7 mouse cellular contexts compared by ENCODE assay signal in genomic region chr4:136637563-136638229, GRCm38 (mm10). TPM values are rescaled to one million over a fixed set of nuclear protein-coding genes. Genes with fewer than 3 reads are reported as not detected.
DNase-seq lines count a peak whose midpoint lies in the region; ATAC-seq and TF ChIP-seq lines count a peak whose summit lies in the region.

No protein-coding gene starts in this region.

- H3K36me3 ChIP-seq in lung, postnatal 0 days (ENCODE audit: insufficient read depth, low read length): no peaks in the 10 kb centered on the region
- H3K36me3 ChIP-seq in midbrain, embryonic 12.5 days: no peaks in the 10 kb centered on the region
- H3K36me3 ChIP-seq in testis, adult 2 months (ENCODE audit: control insufficient read depth, insufficient read depth, low read length): no peaks in the 10 kb centered on the region

- no peak for TF ChIP-seq EP300 in lung, postnatal 0 days (IDR thresholded peaks at IDR 0.05)

- peaks cover 6% of the 10 kb centered on the region; the same call in 1 of the 2 replicates for H3K4me1 ChIP-seq in lung, postnatal 0 days (ENCODE audit: insufficient read depth, low read depth, low read length)
- no peaks in the 10 kb centered on the region for H3K4me1 ChIP-seq in lung, adult 2 months (ENCODE audit: control insufficient read depth, insufficient read depth, low read length)
- H3K4me1 ChIP-seq in midbrain, embryonic 12.5 days: peaks cover 27% of the 10 kb centered on the region
- peaks cover 37% of the 10 kb centered on the region for H3K4me1 ChIP-seq in testis, adult 2 months (ENCODE audit: control insufficient read depth, insufficient read depth, low read length)

- no peak; the same call in 1 of the 2 replicates for ATAC-seq in lung, postnatal 0 days
- peak; percentile 64 for ATAC-seq in midbrain, embryonic 12.5 days (ENCODE audit: low FRiP score, low read depth)

- H3K9me3 ChIP-seq in lung, postnatal 0 days (ENCODE audit: low read length): no peaks in the 10 kb centered on the region
- no peaks in the 10 kb centered on the region for H3K9me3 ChIP-seq in midbrain, embryonic 12.5 days

- no peak overlapping the region for H3K27ac ChIP-seq in lung, postnatal 0 days (ENCODE audit: low read length)
- H3K27ac ChIP-seq in midbrain, embryonic 12.5 days (replicated peaks): 0 out of 2 replicates have a peak overlapping the region, but pooled peaks have one; percentile 6
- no peak overlapping the region for H3K27ac ChIP-seq in testis, adult 2 months (ENCODE audit: control insufficient read depth, insufficient read depth, low read depth, low read length)

- no peak for TF ChIP-seq POLR2A in lung, adult 2 months (IDR thresholded peaks at IDR 0.05; ENCODE audit: borderline replicate concordance, extremely low read depth, low read depth, low read length)
- TF ChIP-seq POLR2A in testis, adult 2 months (IDR thresholded peaks at IDR 0.05; ENCODE audit: control insufficient read depth, low read depth, low read length): no peak

- peak overlapping the region; percentile 67 for H3K4me2 ChIP-seq in lung, postnatal 0 days (replicated peaks; ENCODE audit: low read depth, low read length)
- H3K4me2 ChIP-seq in midbrain, embryonic 12.5 days (replicated peaks): peak overlapping the region; percentile 83

- H3K4me3 ChIP-seq in lung, postnatal 0 days (ENCODE audit: low read depth, low read length): peak overlapping the region; percentile 37
- no peak overlapping the region for H3K4me3 ChIP-seq in lung, adult 2 months (replicated peaks; ENCODE audit: extremely low read depth, low read depth, low read length)
- peak overlapping the region; percentile 51 for H3K4me3 ChIP-seq in midbrain, embryonic 12.5 days
- H3K4me3 ChIP-seq in testis, adult 2 months (ENCODE audit: control insufficient read depth, low read depth, low read length): peak overlapping the region; percentile 77

- H3K9ac ChIP-seq in lung, postnatal 0 days (replicated peaks; ENCODE audit: low read depth): no peak overlapping the region
- peak overlapping the region; percentile 52 for H3K9ac ChIP-seq in midbrain, embryonic 12.5 days (replicated peaks)

- 3% methylated on average over 72 of the region's 76 CpGs for WGBS in lung, postnatal 0 days
- WGBS in lung, adult 2 months: 3% methylated on average over 76 of the region's 76 CpGs
- 4% methylated on average over 69 of the region's 76 CpGs for WGBS in midbrain, embryonic 12.5 days

- no peak for DNase-seq in lung, postnatal 0 days (ENCODE audit: low spot score)
- no peak for DNase-seq in lung, adult 2 months
- peak; percentile 27 to 60 for DNase-seq in cerebellum, postnatal 36 days
- peak; percentile 80 for DNase-seq in frontal cortex, postnatal 10 days (ENCODE audit: low spot score in 2 of 2)
- DNase-seq in layer of hippocampus, postnatal 25 days (ENCODE audit: extremely low spot score in 1 of 2, low spot score in 1 of 2): peak; percentile 55 to 61

- H3K27me3 ChIP-seq in lung, postnatal 0 days (replicated peaks; ENCODE audit: insufficient read depth, low read length): peaks cover 17% of the 10 kb centered on the region
- H3K27me3 ChIP-seq in midbrain, embryonic 12.5 days: peaks cover 34% of the 10 kb centered on the region
- no peaks in the 10 kb centered on the region for H3K27me3 ChIP-seq in testis, adult 2 months (ENCODE audit: control insufficient read depth, insufficient read depth, low read length)

- no peak for TF ChIP-seq CTCF in lung, postnatal 0 days (IDR thresholded peaks at IDR 0.05)
- no peak for TF ChIP-seq CTCF in lung, adult 2 months (IDR thresholded peaks at IDR 0.05; ENCODE audit: insufficient read depth, low read length)
- no peak for TF ChIP-seq CTCF in testis, adult 2 months (IDR thresholded peaks at IDR 0.05; ENCODE audit: control insufficient read depth, insufficient read depth, insufficient replicate concordance, low read depth, low read length)

RNA-seq across cellular contexts. Expression of gene Lactbl1, which starts 15.3 kb away (rescaled TPM):
- not detected in 2 replicates for polyA plus RNA-seq in lung, postnatal 0 days (2015; fragmentation: Nextera tagmentation; extraction: Ambion mirVana)
- 0.05 and 0.07 TPM in 2 replicates for polyA plus RNA-seq in lung, adult 2 months (2012; rRNA removed)
- under 1 TPM; 0.07 to 0.16 TPM for total RNA-seq in layer of hippocampus, postnatal 25 days (2021)
- 0.05 and 0.12 TPM in 2 replicates for polyA plus RNA-seq in midbrain, embryonic 12.5 days (2016; fragmentation: Nextera tagmentation; extraction: Ambion mirVana)
- 0.20 and 0.47 TPM in 2 replicates for polyA plus RNA-seq in testis, adult 2 months (2012; rRNA removed)

RNA-seq across cellular contexts. Expression of gene Tex46, which starts 27.5 kb away (rescaled TPM):
- polyA plus RNA-seq in lung, postnatal 0 days (2015; fragmentation: Nextera tagmentation; extraction: Ambion mirVana): not detected in 2 replicates
- not detected in 2 replicates for polyA plus RNA-seq in lung, adult 2 months (2012; rRNA removed)
- total RNA-seq in layer of hippocampus, postnatal 25 days (2021): not detected
- polyA plus RNA-seq in midbrain, embryonic 12.5 days (2016; fragmentation: Nextera tagmentation; extraction: Ambion mirVana): not detected in 2 replicates
- polyA plus RNA-seq in testis, adult 2 months (2012; rRNA removed): 55.4 and 68.3 TPM in 2 replicates

RNA-seq across cellular contexts. Expression of gene Kdm1a, which starts 35.2 kb away (rescaled TPM):
- polyA plus RNA-seq in lung, postnatal 0 days (2015; fragmentation: Nextera tagmentation; extraction: Ambion mirVana): 21.0 TPM in 2 replicates
- 21.3 and 24.5 TPM in 2 replicates for polyA plus RNA-seq in lung, adult 2 months (2012; rRNA removed)
- total RNA-seq in layer of hippocampus, postnatal 25 days (2021): 100 to 1,000 TPM in 1 of 2 experiments, 10 to 100 TPM in 1; 97.1 to 109 TPM
- polyA plus RNA-seq in midbrain, embryonic 12.5 days (2016; fragmentation: Nextera tagmentation; extraction: Ambion mirVana): 113 and 128 TPM in 2 replicates
- 43.3 and 46.7 TPM in 2 replicates for polyA plus RNA-seq in testis, adult 2 months (2012; rRNA removed)

Comparison
In these comparisons a context has a peak if more than half of its experiments do, and no peak if none do; other contexts are left out.
1. DNase-seq: peak in cerebellum, postnatal 36 days (2 of 2), frontal cortex, postnatal 10 days (2 of 2) and layer of hippocampus, postnatal 25 days (2 of 2); none in lung, postnatal 0 days (single experiment) and lung, adult 2 months (single experiment).
2. RNA of gene Tex46, which starts 27.5 kb away (polyA plus RNA-seq): 55.4 to 68.3 TPM in testis, adult 2 months; not detected in lung, postnatal 0 days, not detected in lung, adult 2 months and not detected in midbrain, embryonic 12.5 days; every median in the first group is over 10 times any median in the second.